Mouse (Mus musculus) hindbrain, embryonic 16.5 days (tissue): ENCODE results near the gene Gm5460. TPM values are rescaled to one million over a fixed set of nuclear protein-coding genes. Genes with fewer than 3 reads are reported as not detected.
A peak's percentile ranks its signal among the peaks of the same experiment; 100 is the strongest.

Source experiments
- ATAC-seq: fragments of 200-750 bp; cut with Nextera tagmentation; 2 replicates; pipeline ENCODE4 v1.8.0; 2017; ENCODE audit warnings: moderate TSS enrichment, moderate library complexity
- H3K27ac ChIP-seq: fragments of 300-500 bp; sonication (generic); 2 replicates; pipeline ENCODE4 v1.5.1; 2014; ENCODE audit warnings: low read depth, mild to moderate bottlenecking, control low read depth, low read length, moderate library complexity
- H3K27me3 ChIP-seq: fragments of 300-500 bp; sonication (generic); replicated peaks from 2 replicates; pipeline ENCODE4 v1.6.1; 2014; ENCODE audit warnings: low read length; ENCODE audit not compliant: control insufficient read depth, insufficient read depth
- H3K36me3 ChIP-seq: fragments of 300-500 bp; sonication (generic); 2 replicates; pipeline ENCODE4 v1.6.1; 2014; ENCODE audit warnings: mild to moderate bottlenecking, low read length, moderate library complexity, mixed read lengths; ENCODE audit not compliant: control insufficient read depth, insufficient read depth
- H3K4me1 ChIP-seq: fragments of 300-500 bp; sonication (generic); 2 replicates; pipeline ENCODE4 v1.6.1; 2014; ENCODE audit warnings: low read depth, low read length; ENCODE audit not compliant: control insufficient read depth, insufficient read depth
- H3K4me2 ChIP-seq: fragments of 300-500 bp; sonication (generic); 2 replicates; pipeline ENCODE4 v1.6.1; 2014; ENCODE audit warnings: mild to moderate bottlenecking, low read length, control low read depth, moderate library complexity
- H3K4me3 ChIP-seq: fragments of 300-500 bp; sonication (generic); 2 replicates; pipeline ENCODE4 v1.5.1; 2014; ENCODE audit warnings: mild to moderate bottlenecking, low read length, control low read depth, moderate library complexity
- H3K9ac ChIP-seq: fragments of 300-500 bp; sonication (generic); 2 replicates; pipeline ENCODE4 v1.6.1; 2014; ENCODE audit warnings: low read depth, mild to moderate bottlenecking, control low read depth, low read length, moderate library complexity
- H3K9me3 ChIP-seq: fragments of 300-500 bp; sonication (generic); 2 replicates; pipeline ENCODE4 v1.6.1; 2014; ENCODE audit warnings: mild to moderate bottlenecking, low read length, moderate library complexity; ENCODE audit not compliant: control insufficient read depth
- WGBS: fragments of 180-500 bp; shearing (Covaris S2); extraction: QIAGEN DNeasy Blood & Tissue Kit; methylation state at CpG from one replicate; pipeline ENCODE4 v1.1.7; 2014; 5-methylcytosine and 5-hydroxymethylcytosine counted together
- polyA plus RNA-seq: library from polyadenylated mRNA; unstranded; fragments of >200 nt; fragmentation: Nextera tagmentation; extraction: Ambion mirVana; gene quantifications from 2 replicates; pipeline ENCODE4 v1.2.1, GENCODE M21; 2015

The Gm5460 gene
- polyA plus RNA-seq, 1 experiment from 2014 or later = not detected

DNA sequence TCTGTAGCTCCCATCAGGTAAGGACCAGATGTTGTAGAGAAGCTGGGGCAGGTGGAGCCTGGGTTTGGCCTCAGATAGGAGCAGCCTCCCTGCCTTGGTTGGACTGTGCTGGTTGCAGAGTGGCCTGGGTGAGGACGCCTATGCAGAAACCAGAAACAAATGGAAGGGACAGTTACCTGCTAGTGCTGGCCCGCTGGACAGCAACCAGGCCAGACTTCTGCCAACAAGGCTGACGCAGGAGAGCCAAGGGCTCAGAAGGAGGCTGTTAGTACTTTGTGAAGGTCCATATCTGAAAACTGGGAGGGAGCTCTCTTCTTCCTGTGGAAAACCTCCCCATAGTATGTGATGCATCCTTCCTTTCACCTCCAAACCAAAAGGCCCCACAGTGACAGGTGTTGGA, 26.8 kb downstream of the Gm5460 start:
- 79% methylated on average over 3 of the region's 3 CpGs for WGBS
- Histone ChIP-seq H3K4me2 (no peak overlapping the region), H3K27me3 (no peaks in the 10 kb centered on the region)

DNA sequence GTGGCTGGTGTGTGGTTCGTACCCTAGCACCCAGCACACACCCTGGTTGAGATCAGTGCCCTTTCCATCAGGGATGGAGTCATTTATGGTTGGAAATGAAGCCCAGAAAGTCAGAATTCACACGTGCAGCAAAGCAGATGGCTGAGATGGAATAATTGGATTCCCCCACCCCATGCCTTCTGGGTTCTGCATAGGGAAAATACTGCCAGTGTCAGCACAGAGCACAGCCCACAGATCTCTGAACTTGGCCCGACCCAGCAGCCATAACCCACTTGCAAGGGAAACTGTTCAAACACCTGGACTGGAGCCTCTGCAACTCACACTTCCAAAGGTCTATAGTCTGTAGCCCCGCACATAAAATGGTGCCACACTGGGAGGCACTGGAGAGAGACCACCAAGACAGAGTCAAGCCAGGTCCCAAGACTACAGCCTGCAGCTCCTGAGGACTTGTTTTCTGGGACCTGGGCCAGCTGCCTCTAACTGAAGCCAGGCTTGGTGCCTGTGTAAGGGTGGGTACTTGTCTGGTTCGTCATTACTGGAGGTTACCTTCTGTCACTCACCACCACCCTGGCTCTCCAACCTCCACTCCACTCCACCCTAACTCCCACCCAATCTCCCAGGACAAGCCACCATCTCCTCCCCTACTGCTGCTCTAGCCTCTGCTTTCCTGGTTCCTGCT, 33.7 kb downstream of the Gm5460 start:
- Histone ChIP-seq H3K4me2 (no peak overlapping the region), H3K4me3 (no peak overlapping the region), H3K36me3 (no peaks in the 10 kb centered on the region), H3K9ac (no peak overlapping the region), H3K27ac (no peak overlapping the region), H3K9me3 (no peaks in the 10 kb centered on the region), H3K27me3 (no peaks in the 10 kb centered on the region), H3K4me1 (no peaks in the 10 kb centered on the region)
- 0 out of 2 replicates have a peak, but pooled peaks have one; percentile 27 for ATAC-seq
- 72% methylated on average over 5 of the region's 5 CpGs for WGBS

More for the DNA sequence above, 26.8 kb downstream of the Gm5460 start:
- Histone ChIP-seq H3K9ac (no peak overlapping the region), H3K27ac (no peak overlapping the region), H3K4me3 (no peak overlapping the region), H3K9me3 (no peaks in the 10 kb centered on the region), H3K36me3 (no peaks in the 10 kb centered on the region), H3K4me1 (no peaks in the 10 kb centered on the region)
- ATAC-seq = no peak

DNA sequence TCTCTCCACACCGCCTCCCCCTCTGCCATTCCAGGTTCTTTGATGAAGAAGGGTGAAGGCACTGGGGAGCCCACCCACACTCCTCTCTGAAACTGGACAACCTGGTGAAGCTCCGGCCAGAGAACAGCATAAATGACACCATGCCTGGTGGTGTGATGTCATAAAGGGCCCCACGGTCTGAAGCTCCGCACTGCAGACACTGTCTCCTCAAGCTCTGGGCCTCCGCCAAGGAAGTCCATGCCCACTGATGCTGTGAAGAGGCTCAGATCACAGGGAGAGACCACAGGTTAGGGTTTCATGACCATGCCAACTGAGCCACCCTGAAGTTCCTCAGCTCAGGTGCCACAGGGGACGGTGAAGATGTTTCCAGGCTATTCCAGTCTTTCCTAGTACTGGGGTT, 36.0 kb downstream of the Gm5460 start, which contains the start of gene Antxrl:
Gene Antxrl, plus strand, starts transcription at position 192 of the 400 bp plus-strand sequence.
- Histone ChIP-seq H3K27me3 (no peaks in the 10 kb centered on the region), H3K4me3 (no peak within 1 kb of the TSS), H3K9ac (no peak within 1 kb of the TSS), H3K27ac (no peak within 1 kb of the TSS), H3K9me3 (no peaks in the 10 kb centered on the region), H3K36me3 (no peaks in the 10 kb centered on the region), H3K4me2 (no peak within 1 kb of the TSS), H3K4me1 (no peaks in the 10 kb centered on the region)
- ATAC-seq = no peak
- 97% methylated on average over 6 of the region's 6 CpGs for WGBS

DNA sequence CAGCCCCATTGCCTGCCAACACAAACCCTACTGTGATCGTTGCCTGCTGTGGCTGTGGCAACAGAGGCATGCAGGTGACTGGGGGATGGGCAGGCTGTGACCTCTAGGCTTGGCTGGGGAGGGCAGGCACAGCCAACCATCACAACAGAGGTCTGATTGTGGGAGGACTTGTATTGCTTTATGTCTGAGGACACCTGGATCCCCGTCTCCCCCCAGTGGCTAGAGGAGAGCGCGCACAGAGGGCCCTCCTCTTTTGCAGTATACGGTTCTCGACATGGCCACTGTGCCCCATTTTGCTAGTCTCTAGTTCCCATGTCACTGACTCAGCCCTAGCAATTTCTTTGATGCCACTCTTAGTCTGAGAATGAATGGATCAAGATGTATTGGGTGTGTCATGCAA, 55.1 kb downstream of the Gm5460 start:
- Histone ChIP-seq H3K27ac (no peak overlapping the region), H3K4me1 (no peaks in the 10 kb centered on the region), H3K4me2 (no peak overlapping the region), H3K9ac (no peak overlapping the region), H3K9me3 (no peaks in the 10 kb centered on the region), H3K36me3 (no peaks in the 10 kb centered on the region), H3K4me3 (no peak overlapping the region), H3K27me3 (no peaks in the 10 kb centered on the region)
- ATAC-seq = no peak
- 76% methylated on average over 6 of the region's 6 CpGs for WGBS

DNA sequence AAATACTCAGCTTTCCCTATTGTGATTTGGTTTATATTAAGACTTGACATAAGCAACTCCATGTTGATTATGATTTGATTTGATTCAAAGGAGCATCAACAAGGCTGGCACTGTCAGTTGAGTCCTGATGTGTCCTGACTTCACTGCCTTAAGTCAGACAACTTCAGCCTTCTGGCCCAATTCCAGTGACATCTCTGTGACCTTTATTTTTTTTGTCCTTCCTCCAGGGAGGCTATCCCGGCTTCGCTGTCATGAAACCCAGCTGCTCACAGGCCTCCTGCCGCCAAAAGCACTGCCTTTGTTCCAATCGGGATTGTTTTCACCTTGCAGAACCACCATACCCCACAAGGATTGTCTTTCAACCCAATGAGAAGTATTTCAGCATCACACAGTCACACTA, 58.8 kb downstream of the Gm5460 start:
- no peaks in the 10 kb centered on the region for H3K27me3 ChIP-seq
- no peaks in the 10 kb centered on the region for H3K4me1 ChIP-seq
- no peak overlapping the region for H3K4me3 ChIP-seq
- no peaks in the 10 kb centered on the region for H3K36me3 ChIP-seq
- no peak overlapping the region for H3K9ac ChIP-seq
- no peak for ATAC-seq
- no peak overlapping the region for H3K4me2 ChIP-seq
- no peaks in the 10 kb centered on the region for H3K9me3 ChIP-seq
- no peak overlapping the region for H3K27ac ChIP-seq
- 22% methylated on average over 4 of the region's 4 CpGs for WGBS

DNA sequence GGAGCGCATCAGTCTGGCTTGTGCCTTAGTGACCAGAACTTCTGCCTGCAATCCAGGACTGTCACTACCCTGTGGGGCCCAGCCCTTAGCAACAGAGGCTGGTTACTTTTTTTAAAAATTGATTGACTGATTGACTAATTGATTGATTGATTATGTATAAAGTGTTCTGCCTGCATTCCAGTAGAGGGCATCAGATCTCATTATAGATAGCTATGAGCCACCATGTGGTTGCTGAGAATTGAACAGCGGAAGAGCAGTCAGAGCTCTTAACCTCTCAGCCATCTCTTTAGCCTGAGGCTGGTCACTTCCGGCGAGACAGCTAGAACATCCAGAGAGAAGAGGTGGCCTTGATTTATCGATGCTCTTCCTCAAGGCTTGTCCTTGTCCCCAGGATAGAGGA, 60.7 kb downstream of the Gm5460 start:
- Histone ChIP-seq H3K9me3 (no peaks in the 10 kb centered on the region), H3K4me2 (no peak overlapping the region), H3K9ac (no peak overlapping the region), H3K4me3 (no peak overlapping the region), H3K27me3 (no peaks in the 10 kb centered on the region), H3K27ac (no peak overlapping the region), H3K36me3 (no peaks in the 10 kb centered on the region), H3K4me1 (no peaks in the 10 kb centered on the region)
- ATAC-seq = no peak
- WGBS = 73% methylated on average over 5 of the region's 5 CpGs

DNA sequence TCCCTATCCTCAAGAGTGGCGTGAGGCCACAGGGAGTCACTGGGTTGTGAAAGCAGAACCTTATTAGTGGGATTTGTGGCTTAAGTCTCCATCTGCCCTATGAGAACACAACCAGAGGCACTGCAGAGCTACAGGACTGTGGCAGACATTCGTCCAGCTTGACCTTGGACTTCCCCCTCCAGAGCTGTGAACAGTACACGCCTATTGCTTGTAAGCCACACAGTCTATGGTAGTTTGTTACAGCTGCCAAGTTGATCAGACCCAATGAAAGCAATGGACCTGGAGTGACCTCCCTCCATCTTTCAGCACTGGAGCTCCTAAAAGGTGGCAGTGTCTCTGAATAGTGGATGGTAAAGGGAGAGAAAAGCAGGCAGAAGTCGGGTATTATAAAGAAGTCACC, 61.7 kb downstream of the Gm5460 start:
- no peak for ATAC-seq

DNA sequence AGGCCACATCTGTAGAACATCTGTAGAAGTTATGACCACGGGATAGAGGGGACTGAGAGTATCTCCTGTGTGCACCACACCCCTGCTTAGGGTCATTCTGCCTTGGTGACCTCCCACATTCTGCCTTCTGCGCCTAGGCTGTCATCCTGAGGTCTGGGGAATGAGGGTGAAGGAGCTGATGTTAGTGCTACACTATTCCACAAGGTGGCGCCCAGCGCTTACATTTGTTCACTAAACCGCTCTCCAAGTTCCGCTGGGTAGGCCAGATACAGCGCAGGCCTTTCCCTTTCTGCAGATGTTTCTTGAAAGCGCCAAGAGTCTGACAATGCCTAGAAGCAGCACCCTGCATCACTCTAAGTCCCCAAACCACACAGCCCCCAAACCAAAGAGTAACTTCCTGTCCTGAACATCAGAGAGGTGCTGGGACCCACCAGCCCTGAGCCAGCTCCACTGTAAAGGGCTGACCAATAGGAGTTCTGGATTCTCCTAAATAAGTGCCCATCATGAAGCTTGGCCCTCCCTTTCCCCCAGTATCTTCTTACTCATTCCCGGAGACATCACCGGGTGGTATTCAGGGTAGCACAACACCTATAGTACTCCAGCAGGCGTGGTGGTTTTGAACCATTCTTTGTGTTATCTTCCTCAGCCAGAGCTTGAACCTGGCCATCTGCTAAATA, 63.9 kb downstream of the Gm5460 start:
- no peak overlapping the region for H3K4me3 ChIP-seq
- peak; percentile 87 for ATAC-seq
- no peak overlapping the region for H3K27ac ChIP-seq
- no peak overlapping the region for H3K9ac ChIP-seq
- no peak overlapping the region for H3K4me2 ChIP-seq
- no peaks in the 10 kb centered on the region for H3K4me1 ChIP-seq
- no peaks in the 10 kb centered on the region for H3K36me3 ChIP-seq
- 12% methylated on average over 11 of the region's 11 CpGs for WGBS
- no peaks in the 10 kb centered on the region for H3K27me3 ChIP-seq
- H3K9me3 ChIP-seq = no peaks in the 10 kb centered on the region

More for the DNA sequence above, 61.7 kb downstream of the Gm5460 start:
- H3K9me3 ChIP-seq = no peaks in the 10 kb centered on the region
- no peak overlapping the region for H3K27ac ChIP-seq
- no peaks in the 10 kb centered on the region for H3K27me3 ChIP-seq
- no peaks in the 10 kb centered on the region for H3K36me3 ChIP-seq
- no peak overlapping the region for H3K4me3 ChIP-seq
- H3K9ac ChIP-seq = no peak overlapping the region
- H3K4me1 ChIP-seq = no peaks in the 10 kb centered on the region
- 69% methylated on average over 4 of the region's 4 CpGs for WGBS
- H3K4me2 ChIP-seq = no peak overlapping the region

DNA sequence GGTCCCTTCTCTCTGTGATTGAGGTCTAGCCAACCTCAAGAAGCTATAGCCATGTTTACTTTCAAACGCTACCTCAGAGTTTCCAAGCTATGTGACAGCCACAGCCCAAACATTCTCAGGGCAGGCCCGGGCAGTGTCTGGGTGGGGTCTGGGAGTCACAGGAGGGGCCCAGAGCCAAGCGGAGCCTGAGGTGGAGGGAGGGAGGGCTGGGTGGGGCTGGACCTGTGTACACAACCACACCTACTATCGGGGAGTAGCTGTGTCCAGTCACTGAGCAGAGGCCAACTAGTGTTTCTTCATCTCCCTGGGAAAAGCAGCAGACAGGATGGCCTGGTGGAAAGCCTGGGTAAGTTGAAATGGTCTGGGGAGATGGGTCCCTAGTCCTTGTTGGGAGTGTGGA, 69.2 kb downstream of the Gm5460 start, which contains the start of gene Anxa8:
Gene Anxa8, plus strand, starts transcription at position 251 of the 400 bp plus-strand sequence.
- no peaks in the 10 kb centered on the region for H3K4me1 ChIP-seq
- H3K27ac ChIP-seq = no peak within 1 kb of the TSS
- no peaks in the 10 kb centered on the region for H3K9me3 ChIP-seq
- H3K27me3 ChIP-seq = no peaks in the 10 kb centered on the region
- H3K4me3 ChIP-seq = no peak within 1 kb of the TSS
- no peak within 1 kb of the TSS for H3K4me2 ChIP-seq
- 72% methylated on average over 4 of the region's 4 CpGs for WGBS
- no peak within 1 kb of the TSS for H3K9ac ChIP-seq
- no peak for ATAC-seq
- H3K36me3 ChIP-seq = no peaks in the 10 kb centered on the region
